Mouse (Mus musculus) hindbrain, embryonic 14.5 days (tissue): ENCODE measurements around the gene Upk1a. TPM values are rescaled to one million over a fixed set of nuclear protein-coding genes. Genes with fewer than 3 reads are reported as not detected.

Experiments used
- ATAC-seq: fragments of 200-750 bp; cut with Nextera tagmentation; 2 replicates; pipeline ENCODE4 v1.8.0; 2017; ENCODE audit warnings: moderate number of reproducible peaks, mild to moderate bottlenecking, moderate TSS enrichment, moderate library complexity; ENCODE audit not compliant: low FRiP score
- DNase-seq: peaks from one replicate; pipeline ENCODE4 v3.0.0-alpha.2; 2015; ENCODE audit warnings: low spot score
- H3K27ac ChIP-seq: fragments of 300-500 bp; sonication (generic); 2 replicates; pipeline ENCODE4 v1.5.1; 2014; ENCODE audit warnings: mild to moderate bottlenecking, moderate library complexity
- H3K27me3 ChIP-seq: fragments of 300-500 bp; sonication (generic); 2 replicates; pipeline ENCODE4 v1.6.1; 2014; ENCODE audit warnings: mild to moderate bottlenecking, low read length, mixed read lengths; ENCODE audit not compliant: control insufficient read depth, insufficient read depth
- H3K36me3 ChIP-seq: fragments of 300-500 bp; sonication (generic); replicated peaks from 2 replicates; pipeline ENCODE4 v1.6.1; 2014; ENCODE audit not compliant: control insufficient read depth, insufficient read depth
- H3K4me1 ChIP-seq: fragments of 300-500 bp; sonication (generic); replicated peaks from 2 replicates; pipeline ENCODE4 v1.6.1; 2014; ENCODE audit warnings: antibody characterized with exemption, low read length, mixed read lengths; ENCODE audit not compliant: control insufficient read depth, insufficient read depth
- H3K4me2 ChIP-seq: fragments of 300-500 bp; sonication (generic); replicated peaks from 2 replicates; pipeline ENCODE4 v1.6.1; 2014; ENCODE audit warnings: mild to moderate bottlenecking, moderate library complexity
- H3K4me3 ChIP-seq: fragments of 300-500 bp; sonication (generic); replicated peaks from 2 replicates; pipeline ENCODE4 v1.5.1; 2014; ENCODE audit warnings: mild to moderate bottlenecking, low read length
- H3K9ac ChIP-seq: fragments of 300-500 bp; sonication (generic); 2 replicates; pipeline ENCODE4 v1.6.1; 2014
- H3K9me3 ChIP-seq: fragments of 300-500 bp; sonication (generic); 2 replicates; pipeline ENCODE4 v1.6.1; 2016; ENCODE audit warnings: low read length; ENCODE audit not compliant: control insufficient read depth
- WGBS: fragments of 180-500 bp; shearing (Covaris S2); extraction: QIAGEN DNeasy Blood & Tissue Kit; methylation state at CpG from one replicate; pipeline ENCODE4 v1.1.7; 2014; 5-methylcytosine and 5-hydroxymethylcytosine counted together
- polyA plus RNA-seq: library from polyadenylated mRNA; unstranded; fragments of >200 nt; fragmentation: Nextera tagmentation; extraction: Ambion mirVana; gene quantifications from 2 replicates; pipeline ENCODE4 v1.2.1, GENCODE M21; 2014

Gene Upk1a
- polyA plus RNA-seq, 1 experiment from 2014 or later, result 0.76 TPM

- Histone ChIP-seq H3K36me3 (peaks cover 60% of the 10 kb centered on the region), H3K27me3 (no peaks in the 10 kb centered on the region), H3K4me1 (peaks cover 12% of the 10 kb centered on the region), H3K4me2 (no peak overlapping the region), H3K9ac (no peak overlapping the region), H3K4me3 (no peak overlapping the region), H3K27ac (no peak overlapping the region), H3K9me3 (no peaks in the 10 kb centered on the region)
- ATAC-seq (no peak), DNase-seq (no peak)
- WGBS, result 91% methylated on average over 9 of the region's 9 CpGs
Measured at GRCm38 (mm10) chr7:30566033-30566432, 46.6 kb downstream of the Upk1a start.

- no peak within 1 kb of the TSS for H3K27ac ChIP-seq
- H3K9me3 ChIP-seq, result no peaks in the 10 kb centered on the region
- peak within 1 kb of the TSS; percentile 68 for H3K4me3 ChIP-seq
- H3K4me2 ChIP-seq, result no peak within 1 kb of the TSS
- 95% methylated on average over 12 of the region's 12 CpGs for WGBS
- H3K36me3 ChIP-seq, result peaks cover 50% of the 10 kb centered on the region
- H3K27me3 ChIP-seq, result no peaks in the 10 kb centered on the region
- H3K9ac ChIP-seq, result peak within 1 kb of the TSS; percentile 76; the same call in 1 of the 2 replicates
- DNase-seq, result no peak
- ATAC-seq, result no peak
- peaks cover 12% of the 10 kb centered on the region for H3K4me1 ChIP-seq
Measured at GRCm38 (mm10) chr7:30564970-30565571, 47.6 kb downstream of the Upk1a start, which contains the start of gene Igflr1. TSS of gene Igflr1 (plus strand) at chr7:30565427.

- Histone ChIP-seq H3K36me3 (peaks cover 38% of the 10 kb centered on the region), H3K27ac (peak overlapping the region; percentile 92; the same call in 1 of the 2 replicates), H3K4me1 (peaks cover 18% of the 10 kb centered on the region), H3K4me2 (peak overlapping the region; percentile 62), H3K4me3 (peak overlapping the region; percentile 68), H3K27me3 (no peaks in the 10 kb centered on the region), H3K9ac (peak overlapping the region; percentile 76), H3K9me3 (no peaks in the 10 kb centered on the region)
- 29% methylated on average over 6 of the region's 6 CpGs for WGBS
- no peak for DNase-seq
- no peak for ATAC-seq
Measured at GRCm38 (mm10) chr7:30563906-30564280, 48.8 kb downstream of the Upk1a start.

- Histone ChIP-seq H3K4me3 (peak within 1 kb of the TSS; percentile 68), H3K9ac (peak within 1 kb of the TSS; percentile 76), H3K27me3 (no peaks in the 10 kb centered on the region), H3K4me2 (peak within 1 kb of the TSS; percentile 62), H3K9me3 (no peaks in the 10 kb centered on the region), H3K36me3 (peaks cover 33% of the 10 kb centered on the region), H3K27ac (peak within 1 kb of the TSS; percentile 92), H3K4me1 (peaks cover 24% of the 10 kb centered on the region)
- under 1% methylated on average over 45 of the region's 45 CpGs for WGBS
- DNase-seq, result peak; percentile 99
- peak; percentile 85 for ATAC-seq
Measured at GRCm38 (mm10) chr7:30563117-30563905, 49.3 kb downstream of the Upk1a start, which contains the start of the genes U2af1l4, Gm49396 and Psenen. TSS of gene U2af1l4 (plus strand) at chr7:30563301. TSS of gene Gm49396 (plus strand) at chr7:30563344. TSS of gene Psenen (minus strand) at chr7:30563627.

- peaks cover 27% of the 10 kb centered on the region for H3K36me3 ChIP-seq
- peaks cover 27% of the 10 kb centered on the region for H3K4me1 ChIP-seq
- peak overlapping the region; percentile 68 for H3K4me3 ChIP-seq
- H3K27me3 ChIP-seq, result no peaks in the 10 kb centered on the region
- peak overlapping the region; percentile 58 for H3K27ac ChIP-seq
- peak; percentile 10; the same call in 1 of the 2 replicates for ATAC-seq
- H3K9me3 ChIP-seq, result no peaks in the 10 kb centered on the region
- DNase-seq, result no peak
- H3K4me2 ChIP-seq, result peak overlapping the region; percentile 62
- WGBS, result 2% methylated on average over 27 of the region's 27 CpGs
- peak overlapping the region; percentile 76 for H3K9ac ChIP-seq
Measured at GRCm38 (mm10) chr7:30562526-30563116, 50.0 kb downstream of the Upk1a start.

- 64% methylated on average over 2 of the region's 2 CpGs for WGBS
Measured at GRCm38 (mm10) chr7:30560296-30560695, 52.4 kb downstream of the Upk1a start.

GRCm38 (mm10) chr7:30559443-30559954 lies 53.1 kb downstream of the Upk1a start, which contains the start of gene Lin37:
TSS of gene Lin37 (minus strand) at chr7:30559838.
- no peaks in the 10 kb centered on the region for H3K9me3 ChIP-seq
- peak within 1 kb of the TSS; percentile 99 for H3K4me2 ChIP-seq
- peak; percentile 96 for DNase-seq
- peak within 1 kb of the TSS; percentile 82 for H3K9ac ChIP-seq
- H3K36me3 ChIP-seq, result peaks cover 28% of the 10 kb centered on the region
- no peaks in the 10 kb centered on the region for H3K27me3 ChIP-seq
- H3K4me3 ChIP-seq, result peak within 1 kb of the TSS; percentile 62
- ATAC-seq, result peak; percentile 91
- WGBS, result under 1% methylated on average over 20 of the region's 20 CpGs
- H3K4me1 ChIP-seq, result peaks cover 27% of the 10 kb centered on the region
- H3K27ac ChIP-seq, result peak within 1 kb of the TSS; percentile 65

More at GRCm38 (mm10) chr7:30560296-30560695, 52.4 kb downstream of the Upk1a start:
- Histone ChIP-seq H3K27me3 (no peaks in the 10 kb centered on the region), H3K4me2 (peak overlapping the region; percentile 99; the same call in 1 of the 2 replicates), H3K9ac (no peak overlapping the region), H3K4me3 (peak overlapping the region; percentile 62; the same call in 1 of the 2 replicates), H3K4me1 (peaks cover 27% of the 10 kb centered on the region), H3K27ac (peak overlapping the region; percentile 65), H3K9me3 (no peaks in the 10 kb centered on the region), H3K36me3 (peaks cover 25% of the 10 kb centered on the region)
- DNase-seq, result no peak
- no peak for ATAC-seq

- H3K4me2 ChIP-seq, result peak overlapping the region; percentile 99
- H3K4me3 ChIP-seq, result peak overlapping the region; percentile 62
- peaks cover 21% of the 10 kb centered on the region for H3K4me1 ChIP-seq
- H3K9me3 ChIP-seq, result no peaks in the 10 kb centered on the region
- DNase-seq, result no peak
- no peak; the same call in 1 of the 2 replicates for ATAC-seq
- H3K27me3 ChIP-seq, result peaks cover 6% of the 10 kb centered on the region; the same call in 1 of the 2 replicates
- peak overlapping the region; percentile 61; the same call in 1 of the 2 replicates for H3K27ac ChIP-seq
- H3K9ac ChIP-seq, result peak overlapping the region; percentile 82
- 16% methylated on average over 12 of the region's 12 CpGs for WGBS
- H3K36me3 ChIP-seq, result peaks cover 30% of the 10 kb centered on the region
Measured at GRCm38 (mm10) chr7:30558656-30559442, 53.8 kb downstream of the Upk1a start.
